Mouse (Mus musculus) embryonic facial prominence, embryonic 12.5 days (tissue): ENCODE data around the gene Rp9. TPM values are rescaled to one million over a fixed set of nuclear protein-coding genes. Genes with fewer than 3 reads are reported as not detected.
A peak's percentile ranks its signal among the peaks of the same experiment; 100 is the strongest.

Experiments used
- ATAC-seq: fragments of 200-750 bp; cut with Nextera tagmentation; 2 replicates; pipeline ENCODE4 v1.8.0; 2017; ENCODE audit not compliant: insufficient number of reproducible peaks, insufficient read depth, low FRiP score, low TSS enrichment
- H3K27ac ChIP-seq: fragments of 300-500 bp; sonication (generic); 2 replicates; pipeline ENCODE4 v1.5.1; 2016; ENCODE audit warnings: mild to moderate bottlenecking
- H3K27me3 ChIP-seq: fragments of 300-500 bp; sonication (generic); 2 replicates; pipeline ENCODE4 v1.6.1; 2016; ENCODE audit warnings: mild to moderate bottlenecking, moderate library complexity
- H3K36me3 ChIP-seq: fragments of 300-500 bp; sonication (generic); 2 replicates; pipeline ENCODE4 v1.6.1; 2016; ENCODE audit warnings: mild to moderate bottlenecking
- H3K4me1 ChIP-seq: fragments of 300-500 bp; sonication (generic); 2 replicates; pipeline ENCODE4 v1.6.1; 2016
- H3K4me2 ChIP-seq: fragments of 300-500 bp; sonication (generic); replicated peaks from 2 replicates; pipeline ENCODE4 v1.6.1; 2016; ENCODE audit warnings: mild to moderate bottlenecking, moderate library complexity
- H3K4me3 ChIP-seq: fragments of 300-500 bp; sonication (generic); 2 replicates; pipeline ENCODE4 v1.5.1; 2016; ENCODE audit warnings: mild to moderate bottlenecking
- H3K9ac ChIP-seq: fragments of 300-500 bp; sonication (generic); 2 replicates; pipeline ENCODE4 v1.6.1; 2016; ENCODE audit warnings: mild to moderate bottlenecking, moderate library complexity
- H3K9me3 ChIP-seq: fragments of 300-500 bp; sonication (generic); 2 replicates; pipeline ENCODE4 v1.6.1; 2016; ENCODE audit warnings: mild to moderate bottlenecking, moderate library complexity
- WGBS: fragments of 180-500 bp; shearing (Covaris S2); methylation state at CpG from one replicate; pipeline ENCODE4 v1.1.7; 2016; 5-methylcytosine and 5-hydroxymethylcytosine counted together
- polyA plus RNA-seq: library from polyadenylated mRNA; unstranded; fragments of >200 nt; fragmentation: Nextera tagmentation; extraction: Ambion mirVana; gene quantifications from 2 replicates; pipeline ENCODE4 v1.2.1, GENCODE M21; 2016

The Rp9 gene
- polyA plus RNA-seq, 1 experiment from 2014 or later = 72.5 TPM

DNA sequence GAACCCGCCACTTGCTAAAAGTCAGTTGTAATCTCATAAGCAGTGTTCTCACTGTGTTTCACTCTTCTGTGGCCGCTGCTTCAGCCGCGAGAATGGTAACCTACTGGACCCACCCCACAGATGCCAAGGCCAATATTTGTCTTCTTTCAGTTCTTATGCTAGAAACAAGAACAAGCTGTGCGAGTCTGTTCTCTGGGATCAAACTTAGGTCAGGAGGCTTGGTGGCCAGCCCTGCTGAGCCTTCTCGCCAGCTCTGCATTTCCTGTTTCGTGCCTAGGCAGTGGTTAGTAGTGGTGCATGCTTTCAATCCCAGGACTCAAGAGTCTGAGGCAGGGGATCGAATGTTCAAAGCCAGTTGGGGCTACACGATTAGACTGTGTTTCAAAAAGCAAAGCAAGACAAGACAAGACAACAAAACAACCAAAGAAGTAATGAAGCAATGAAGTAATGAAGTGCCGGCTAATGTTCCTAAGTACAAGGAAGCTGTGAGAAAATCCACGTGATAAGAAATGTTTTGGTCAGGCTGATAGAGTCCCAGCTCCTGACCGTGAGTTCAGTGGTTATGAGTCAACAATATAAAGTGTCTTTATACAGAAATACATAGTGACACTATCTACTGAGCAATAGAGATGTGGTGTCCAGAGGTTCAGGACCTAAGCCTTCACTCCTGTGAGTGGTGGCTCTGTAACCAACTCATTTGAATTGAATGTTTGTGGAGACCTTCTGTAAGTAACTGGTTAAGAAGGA, 15.2 kb upstream of the Rp9 start:
- 83% methylated on average over 12 of the region's 12 CpGs for WGBS
- no peak for ATAC-seq
- H3K4me1 ChIP-seq = no peaks in the 10 kb centered on the region; the same call in 1 of the 2 replicates

DNA sequence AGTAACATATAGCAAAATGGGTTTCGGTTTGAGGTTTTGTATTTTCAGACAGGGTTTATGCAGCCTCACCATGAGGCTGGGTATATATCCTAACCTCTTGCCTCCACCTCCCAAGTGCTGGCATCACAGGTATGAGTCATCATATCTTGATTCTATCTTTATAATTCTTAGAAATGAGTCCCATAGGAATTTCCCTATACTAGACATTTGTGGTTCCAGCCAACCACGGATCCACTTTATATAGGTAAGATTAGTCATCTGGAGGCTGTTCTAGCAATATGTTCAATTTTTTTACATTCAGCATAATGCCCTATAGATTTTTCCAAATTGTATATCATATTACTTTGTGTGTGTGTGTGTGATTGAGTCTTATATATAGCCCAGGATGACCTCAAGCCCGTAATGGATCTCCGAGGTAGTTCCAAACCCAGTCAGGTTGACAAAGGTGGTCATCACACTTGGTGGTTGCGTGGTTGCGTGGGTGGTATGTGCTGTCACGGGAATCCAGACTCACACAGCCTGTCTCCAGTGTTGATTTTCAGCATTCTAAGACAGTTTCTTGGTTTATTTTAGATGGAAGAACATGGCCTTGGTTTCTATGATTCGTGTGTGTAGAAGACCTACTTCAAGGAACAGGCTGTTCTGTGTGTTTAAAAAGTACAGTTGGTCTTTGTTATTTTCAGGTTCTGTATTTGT, 14.5 kb upstream of the Rp9 start:
- H3K27ac ChIP-seq = no peak overlapping the region
- no peak overlapping the region for H3K4me2 ChIP-seq
- H3K4me1 ChIP-seq = no peaks in the 10 kb centered on the region; the same call in 1 of the 2 replicates
- no peak for ATAC-seq
- no peak overlapping the region for H3K9ac ChIP-seq
- WGBS = 94% methylated on average over 8 of the region's 8 CpGs
- no peak overlapping the region for H3K4me3 ChIP-seq
- no peaks in the 10 kb centered on the region for H3K27me3 ChIP-seq
- H3K36me3 ChIP-seq = no peaks in the 10 kb centered on the region
- no peaks in the 10 kb centered on the region for H3K9me3 ChIP-seq

More for the DNA sequence above, 15.2 kb upstream of the Rp9 start:
- Histone ChIP-seq H3K9ac (no peak overlapping the region), H3K36me3 (no peaks in the 10 kb centered on the region), H3K27ac (no peak overlapping the region), H3K9me3 (no peaks in the 10 kb centered on the region), H3K4me2 (no peak overlapping the region), H3K27me3 (no peaks in the 10 kb centered on the region), H3K4me3 (no peak overlapping the region)

DNA sequence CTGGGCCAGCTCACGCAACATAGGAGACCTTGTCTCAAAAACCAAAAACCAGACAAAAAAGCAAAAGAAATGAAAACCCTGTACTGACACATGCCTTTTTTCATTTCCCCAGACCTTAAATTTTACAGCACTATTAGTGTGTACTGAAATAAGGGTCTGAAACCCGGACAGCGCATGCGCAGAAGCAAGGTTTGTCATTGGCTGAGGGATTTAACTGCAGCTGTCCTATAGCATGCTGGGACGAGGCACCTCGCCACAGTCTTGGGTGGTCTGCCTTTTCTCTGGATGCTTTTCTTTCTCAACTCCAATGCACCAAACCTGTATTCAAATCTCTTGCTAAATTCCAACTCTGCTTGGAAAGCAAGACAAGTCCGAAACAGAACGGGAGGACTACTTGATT, 9.4 kb upstream of the Rp9 start:
- no peak overlapping the region for H3K4me2 ChIP-seq
- H3K9ac ChIP-seq = no peak overlapping the region
- no peak for ATAC-seq
- H3K4me1 ChIP-seq = no peaks in the 10 kb centered on the region
- H3K36me3 ChIP-seq = no peaks in the 10 kb centered on the region
- H3K27me3 ChIP-seq = no peaks in the 10 kb centered on the region
- WGBS = 91% methylated on average over 8 of the region's 8 CpGs
- H3K4me3 ChIP-seq = no peak overlapping the region
- no peaks in the 10 kb centered on the region for H3K9me3 ChIP-seq
- H3K27ac ChIP-seq = no peak overlapping the region

DNA sequence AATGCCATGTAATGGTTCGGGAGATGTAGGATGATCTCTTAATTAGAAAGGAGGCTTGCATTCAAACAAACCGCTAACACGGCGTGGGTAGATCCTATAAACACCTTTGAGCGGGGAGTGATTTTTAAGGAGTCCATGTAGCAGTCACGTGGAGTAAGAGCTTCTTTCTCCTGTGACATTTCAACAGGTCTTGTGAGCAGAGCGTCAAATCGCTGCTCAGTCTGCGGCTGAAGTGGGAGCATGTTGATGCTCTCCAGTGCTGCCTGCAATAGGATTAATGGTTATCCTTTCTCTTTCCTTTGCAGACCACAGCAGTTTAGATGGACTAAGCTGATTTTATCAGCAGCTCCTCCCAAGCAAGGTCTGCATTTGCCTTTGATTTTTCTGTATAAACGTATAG, 6.7 kb upstream of the Rp9 start:
- Histone ChIP-seq H3K27me3 (no peaks in the 10 kb centered on the region), H3K4me1 (no peaks in the 10 kb centered on the region), H3K4me2 (peak overlapping the region; percentile 77), H3K36me3 (no peaks in the 10 kb centered on the region), H3K9ac (peak overlapping the region; percentile 56), H3K4me3 (peak overlapping the region; percentile 72), H3K27ac (peak overlapping the region; percentile 51; the same call in 1 of the 2 replicates), H3K9me3 (no peaks in the 10 kb centered on the region)
- 7% methylated on average over 10 of the region's 10 CpGs for WGBS
- ATAC-seq = no peak

DNA sequence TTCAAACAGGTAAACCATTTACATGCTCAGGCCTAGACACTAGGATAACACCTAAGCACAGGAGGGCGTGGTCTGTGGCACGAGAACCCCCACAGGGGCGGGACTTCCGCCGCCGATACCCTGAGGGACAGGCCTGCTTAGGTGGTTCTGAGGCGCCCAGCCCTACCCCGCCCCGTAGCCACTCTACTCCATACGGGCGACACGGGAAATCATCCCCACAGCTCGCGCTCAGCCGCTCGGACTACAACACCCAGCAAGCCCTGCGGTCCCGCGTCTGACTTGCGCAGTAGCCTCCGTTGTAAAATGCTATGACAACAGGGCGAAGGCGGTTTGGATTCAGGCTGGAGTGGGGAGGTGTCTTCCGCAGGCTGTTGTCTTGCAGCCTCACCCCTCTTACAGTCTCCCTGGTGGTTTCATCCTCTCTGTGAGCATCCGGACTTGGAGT, 5.9 kb upstream of the Rp9 start, which contains the start of gene Bbs9:
TSS of gene Bbs9 (plus strand) at position 292 of the 445 bp plus-strand sequence.
- no peaks in the 10 kb centered on the region for H3K4me1 ChIP-seq
- no peaks in the 10 kb centered on the region for H3K27me3 ChIP-seq
- H3K9ac ChIP-seq = peak within 1 kb of the TSS; percentile 56
- under 1% methylated on average over 25 of the region's 25 CpGs for WGBS
- no peaks in the 10 kb centered on the region for H3K9me3 ChIP-seq
- peak within 1 kb of the TSS; percentile 77 for H3K4me2 ChIP-seq
- H3K4me3 ChIP-seq = peak within 1 kb of the TSS; percentile 72
- peak; percentile 99 for ATAC-seq
- no peaks in the 10 kb centered on the region for H3K36me3 ChIP-seq
- peak within 1 kb of the TSS; percentile 51 for H3K27ac ChIP-seq

DNA sequence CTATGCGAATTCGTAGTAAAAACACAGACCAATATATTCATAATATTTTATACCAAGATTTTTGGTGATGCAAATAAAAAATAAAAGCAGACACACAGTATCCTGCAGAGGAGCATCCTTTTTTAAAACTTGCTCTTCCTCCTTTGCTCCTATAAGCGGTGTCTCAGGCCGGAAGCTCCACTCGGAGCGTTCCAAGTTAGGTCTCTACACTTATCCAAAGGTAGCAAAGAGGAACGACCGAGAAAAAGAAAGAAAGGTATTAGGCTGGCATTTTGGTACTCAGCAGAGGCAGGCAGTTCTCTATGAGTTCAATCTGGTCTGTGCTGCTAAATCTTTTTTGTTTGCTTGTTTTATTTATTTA, 664 bp downstream of the Rp9 start:
- Histone ChIP-seq H3K27me3 (no peaks in the 10 kb centered on the region), H3K4me2 (no peak overlapping the region)
- WGBS = 76% methylated on average over 8 of the region's 8 CpGs

DNA sequence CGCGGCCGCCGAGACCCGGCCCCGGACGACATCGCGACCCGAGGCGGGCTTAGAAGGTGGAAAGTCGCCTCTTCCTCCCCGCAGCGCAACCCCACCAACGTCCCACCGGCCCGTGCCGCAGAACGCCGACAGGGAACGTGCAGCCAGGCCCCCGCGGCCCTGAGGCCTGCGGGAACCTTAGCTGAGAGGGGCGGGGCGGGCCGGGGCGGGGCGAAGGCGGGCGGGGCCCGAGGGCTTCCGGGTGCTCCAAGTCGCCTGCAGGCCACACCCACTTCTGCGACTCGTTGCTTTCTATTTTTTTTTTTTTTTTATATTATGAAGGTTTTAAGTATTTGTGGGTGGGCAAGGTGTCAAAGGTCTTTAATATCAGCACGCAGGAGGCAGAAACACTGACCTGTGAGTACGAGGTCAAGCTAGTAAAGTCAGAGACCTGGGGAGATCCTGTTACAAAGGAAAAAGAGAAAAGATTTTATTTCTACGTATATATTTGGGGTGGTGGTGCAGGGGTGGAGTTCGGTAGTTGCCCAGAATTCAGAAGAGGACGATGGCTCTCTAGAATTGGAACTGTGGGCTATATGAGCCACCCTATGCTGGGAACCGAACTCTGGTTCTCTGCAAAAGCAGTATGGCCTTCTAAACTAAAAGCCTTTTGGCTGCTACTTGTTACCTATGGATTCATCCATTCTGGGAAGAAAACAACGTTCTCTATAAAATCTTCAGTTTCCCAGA, 1.2 kb downstream of the Rp9 start:
- WGBS = 3% methylated on average over 43 of the region's 43 CpGs

More for the DNA sequence above, 664 bp downstream of the Rp9 start:
- Histone ChIP-seq H3K4me1 (no peaks in the 10 kb centered on the region), H3K9ac (no peak overlapping the region), H3K36me3 (peaks cover 6% of the 10 kb centered on the region), H3K27ac (no peak overlapping the region), H3K4me3 (no peak overlapping the region), H3K9me3 (no peaks in the 10 kb centered on the region)
- no peak for ATAC-seq

DNA sequence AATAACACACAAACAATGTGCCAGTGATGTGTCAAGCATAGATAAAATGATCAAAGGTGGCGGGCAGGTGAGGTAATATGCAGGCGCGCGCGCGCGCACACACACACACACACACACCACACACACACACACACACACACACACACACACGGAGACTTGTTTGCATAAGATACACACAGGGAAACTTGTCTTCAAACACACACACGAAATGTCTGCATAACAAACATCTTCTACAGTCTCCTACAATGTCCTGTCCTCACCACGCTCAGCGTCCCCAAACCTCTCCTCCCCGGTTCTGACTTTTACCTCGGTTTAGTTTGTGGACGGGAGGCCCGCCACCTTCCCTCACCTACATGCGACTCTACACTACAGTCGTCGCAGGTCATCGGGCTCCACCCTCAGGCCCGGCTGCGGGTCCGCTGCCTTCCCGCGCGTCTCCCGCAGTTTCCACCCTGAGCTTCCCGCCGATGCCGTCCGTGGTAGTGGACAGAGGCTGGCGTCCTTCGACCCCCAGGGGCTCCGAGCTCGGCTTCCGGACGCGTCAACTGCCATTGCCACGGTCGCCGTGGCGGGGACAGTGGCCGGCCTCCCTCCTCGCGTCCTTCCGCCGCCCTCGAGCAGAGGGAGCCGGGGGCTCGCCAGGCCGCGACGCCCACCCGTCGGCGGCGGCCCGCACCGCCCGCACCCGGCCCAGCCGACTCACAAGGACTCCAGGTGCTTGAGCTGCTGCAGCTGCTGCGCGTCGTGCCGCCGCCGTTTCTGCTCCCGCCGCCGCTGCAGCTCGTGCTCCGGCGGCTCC, 2.0 kb downstream of the Rp9 start:
- Histone ChIP-seq H3K9me3 (no peaks in the 10 kb centered on the region), H3K4me2 (peak overlapping the region; percentile 76), H3K27me3 (no peaks in the 10 kb centered on the region), H3K4me1 (no peaks in the 10 kb centered on the region), H3K36me3 (peaks cover 6% of the 10 kb centered on the region), H3K27ac (peak overlapping the region; percentile 86), H3K4me3 (peak overlapping the region; percentile 78), H3K9ac (peak overlapping the region; percentile 85)
- under 1% methylated on average over 69 of the region's 73 CpGs for WGBS
- ATAC-seq = 0 out of 2 replicates have a peak, but pooled peaks have one; percentile 41

More for the DNA sequence above, 1.2 kb downstream of the Rp9 start:
- peak overlapping the region; percentile 86 for H3K27ac ChIP-seq
- peak overlapping the region; percentile 85 for H3K9ac ChIP-seq
- H3K4me1 ChIP-seq = no peaks in the 10 kb centered on the region
- peak overlapping the region; percentile 78 for H3K4me3 ChIP-seq
- H3K27me3 ChIP-seq = no peaks in the 10 kb centered on the region
- peaks cover 6% of the 10 kb centered on the region for H3K36me3 ChIP-seq
- peak overlapping the region; percentile 76 for H3K4me2 ChIP-seq
- H3K9me3 ChIP-seq = no peaks in the 10 kb centered on the region
- no peak; the same call in 1 of the 2 replicates for ATAC-seq

DNA sequence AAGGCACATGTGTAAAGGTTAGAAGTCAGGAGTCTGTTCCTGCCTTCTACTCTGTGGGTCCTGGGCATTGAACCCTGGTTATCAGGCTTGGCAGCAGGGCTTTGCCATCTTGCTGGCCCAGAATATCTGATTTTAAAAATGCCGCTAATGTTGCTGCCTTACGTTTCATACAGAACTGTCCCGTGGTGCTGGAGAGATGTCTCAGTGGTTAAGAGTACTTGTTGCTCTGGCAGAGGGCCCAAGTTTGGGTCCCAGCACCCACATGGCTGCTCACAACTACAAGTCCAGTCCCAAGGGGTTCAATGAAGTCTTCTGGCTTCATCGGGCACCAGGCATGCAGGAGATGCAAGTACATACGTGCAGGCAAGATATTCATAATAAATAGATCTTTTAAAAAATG, 3.3 kb downstream of the Rp9 start:
- no peak for ATAC-seq
- Histone ChIP-seq H3K4me1 (no peaks in the 10 kb centered on the region), H3K27ac (no peak overlapping the region), H3K36me3 (peaks cover 12% of the 10 kb centered on the region), H3K9me3 (no peaks in the 10 kb centered on the region), H3K9ac (no peak overlapping the region), H3K27me3 (no peaks in the 10 kb centered on the region), H3K4me2 (no peak overlapping the region), H3K4me3 (no peak overlapping the region)
- 95% methylated on average over 5 of the region's 5 CpGs for WGBS

DNA sequence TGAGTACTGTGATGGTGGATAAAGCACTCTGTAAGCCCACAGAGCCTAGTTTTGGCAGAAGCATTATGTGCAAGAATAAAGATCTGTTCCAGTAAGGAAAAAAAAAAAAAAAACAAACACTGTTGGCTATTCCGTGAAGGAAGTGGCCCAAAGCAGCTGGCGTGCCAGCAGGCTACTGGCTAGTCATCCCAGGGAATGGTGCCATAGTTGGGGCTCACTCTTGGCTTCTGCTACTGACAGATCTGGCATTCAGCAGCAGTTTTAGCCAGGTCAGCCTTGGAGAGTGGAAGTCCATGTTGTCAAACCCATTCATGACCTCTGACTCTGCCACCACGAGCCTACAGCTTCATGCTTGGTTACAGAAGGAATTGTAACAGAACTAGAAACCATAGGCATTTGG, 7.6 kb downstream of the Rp9 start:
- peaks cover 25% of the 10 kb centered on the region for H3K36me3 ChIP-seq
- H3K9ac ChIP-seq = no peak overlapping the region
- H3K27ac ChIP-seq = no peak overlapping the region
- H3K9me3 ChIP-seq = no peaks in the 10 kb centered on the region
- ATAC-seq = no peak
- H3K4me1 ChIP-seq = no peaks in the 10 kb centered on the region
- H3K27me3 ChIP-seq = no peaks in the 10 kb centered on the region
- 92% methylated on average over 3 of the region's 3 CpGs for WGBS
- no peak overlapping the region for H3K4me3 ChIP-seq
- no peak overlapping the region for H3K4me2 ChIP-seq
